Mouse (Mus musculus) effector memory CD4-positive, alpha-beta T cell, adult 7 months (primary cell): ENCODE results near the gene Wdr78. TPM values are rescaled to one million over a fixed set of nuclear protein-coding genes. Genes with fewer than 3 reads are reported as not detected.

Experiments used
- polyA plus RNA-seq: library from polyadenylated mRNA; unstranded; fragments of 100-300 nt; shearing (Covaris generic); gene quantifications from one replicate; pipeline ENCODE4 v1.2.1, GENCODE M21; 2017

The Wdr78 gene
- 0.50 TPM for polyA plus RNA-seq

GRCm38 (mm10) chr4:103114184-103115111 is at the start of gene Wdr78, which contains the start of gene Mier1:
TSS of gene Wdr78 (minus strand) at chr4:103114555.
TSS of gene Mier1 (plus strand) at chr4:103114390.

GRCm38 (mm10) chr4:103026621-103027020 is 87.7 kb downstream of the Wdr78 start, which contains the start of gene Insl5:
TSS of gene Insl5 (minus strand) at chr4:103026842.

Other genes with a start within 250 kb of the Wdr78 start
- gene Tctex1d1, start 135.9 kb downstream of the Wdr78 start, polyA plus RNA-seq: not detected
- not detected for gene Insl5, start 87.7 kb downstream of the Wdr78 start, polyA plus RNA-seq
- gene Mier1, start 165 bp downstream of the Wdr78 start, polyA plus RNA-seq: 75.3 TPM
- gene Slc35d1, start 100.6 kb upstream of the Wdr78 start, polyA plus RNA-seq: 37.1 TPM
- gene 4921539E11Rik, start 176.3 kb upstream of the Wdr78 start, polyA plus RNA-seq: not detected
- 16.3 TPM for gene Oma1, start 199.3 kb upstream of the Wdr78 start, polyA plus RNA-seq